Mouse (Mus musculus) kidney, postnatal 25 days (tissue): ENCODE results near the gene Ldhd.

Experiments used
- DNase-seq, 2 experiments: peaks; one replicate each; pipeline ENCODE4 v3.0.0; 2021; ENCODE audit warnings: mixed read lengths in 2 of 2

The Ldhd gene

DNA sequence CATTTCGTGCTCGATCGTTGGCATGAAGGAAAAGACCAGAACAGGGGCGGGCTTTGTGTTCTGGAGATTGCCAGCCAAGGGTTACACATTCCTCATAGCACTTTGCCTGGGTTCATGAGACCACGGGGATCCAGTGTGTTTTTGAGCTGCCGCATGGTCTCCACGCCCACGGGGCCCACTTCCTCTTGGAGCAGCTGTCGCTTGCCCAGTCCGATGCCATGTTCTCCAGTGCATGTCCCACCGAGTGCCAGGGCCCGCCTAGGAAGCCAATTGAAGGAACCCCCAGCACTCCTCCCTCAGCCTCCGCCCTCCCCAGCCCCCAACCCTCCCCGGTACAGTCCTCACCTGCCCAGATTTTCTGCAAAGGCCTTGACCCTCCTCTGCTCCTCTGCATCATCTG, 3.2 kb downstream of the Ldhd start:
- DNase-seq = no peak

DNA sequence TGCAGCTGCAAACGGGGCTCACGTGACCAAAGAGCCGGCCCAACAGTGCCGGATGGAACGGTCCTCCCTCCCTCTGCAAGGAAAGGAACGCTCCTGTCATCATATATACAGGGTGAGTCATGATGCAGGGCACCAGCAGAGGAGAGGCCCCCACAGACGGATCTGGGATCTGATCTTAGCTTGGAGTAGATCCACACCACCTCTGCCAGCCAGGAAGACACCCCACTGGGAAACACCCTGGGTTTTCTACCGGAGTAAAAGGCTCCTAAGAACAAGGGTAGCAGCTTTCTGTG, 3.7 kb downstream of the Ldhd start:
- DNase-seq = no peak

DNA sequence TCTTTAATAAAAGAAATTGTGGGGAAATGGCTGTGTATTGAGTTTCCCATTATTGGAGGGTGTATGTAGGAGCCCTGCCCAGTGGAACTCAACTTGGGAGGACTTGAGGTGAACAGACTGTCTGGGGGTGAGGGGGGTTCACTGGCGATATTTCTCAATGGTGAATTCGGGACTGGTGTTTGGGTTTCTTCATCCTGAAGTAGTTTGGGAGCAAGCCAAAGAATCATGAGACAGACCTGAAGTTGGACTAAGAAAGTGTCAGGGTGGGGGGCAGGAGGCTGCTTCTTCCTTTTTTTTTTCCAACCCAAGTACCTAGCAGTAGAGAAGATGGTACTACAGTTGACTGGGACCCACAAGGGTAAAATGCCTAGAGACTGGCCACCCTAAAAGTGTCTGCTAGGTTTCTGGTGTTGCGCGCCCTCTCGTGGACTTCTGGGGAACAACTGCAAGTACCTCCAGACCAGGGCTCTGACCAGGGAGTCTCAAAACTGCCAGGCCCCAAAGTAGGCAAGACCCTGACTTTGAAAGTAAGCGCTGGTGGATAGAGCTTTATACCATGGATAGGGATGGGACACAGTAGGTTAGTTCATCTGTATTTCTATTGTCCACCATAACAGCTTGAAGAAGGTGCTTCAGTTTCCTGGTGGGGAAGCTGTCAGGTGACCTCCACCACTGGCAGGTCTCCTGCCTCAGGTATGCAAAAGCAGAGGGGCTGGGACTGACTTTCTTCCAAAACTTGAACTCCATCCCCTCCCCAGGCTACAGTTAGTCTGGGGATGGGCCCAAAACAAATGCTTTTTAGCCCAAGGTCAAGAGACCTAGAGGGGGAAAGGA, 4.3 kb downstream of the Ldhd start:
- peak; percentile 75 to 82 for DNase-seq

DNA sequence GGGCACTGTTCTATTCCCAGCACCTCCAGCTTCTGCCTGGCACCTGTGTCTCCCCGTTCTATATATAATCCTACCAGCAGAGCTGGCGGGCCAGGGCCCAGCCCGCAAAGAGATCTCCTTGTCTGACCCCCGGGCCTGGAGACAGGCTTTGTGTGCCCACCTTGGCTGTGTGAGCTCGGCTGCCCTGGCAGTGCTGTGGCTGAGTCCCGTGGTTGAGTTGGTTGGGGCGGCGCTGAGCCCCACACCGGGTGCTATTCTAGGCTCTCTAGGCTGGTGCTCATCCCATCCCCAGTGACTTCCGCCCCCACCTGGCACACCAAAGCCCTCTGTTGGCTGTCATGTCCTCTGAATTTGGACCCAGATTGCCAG, 5.3 kb downstream of the Ldhd start:
- DNase-seq = peak in 1 of 2 experiments; percentile 50

DNA sequence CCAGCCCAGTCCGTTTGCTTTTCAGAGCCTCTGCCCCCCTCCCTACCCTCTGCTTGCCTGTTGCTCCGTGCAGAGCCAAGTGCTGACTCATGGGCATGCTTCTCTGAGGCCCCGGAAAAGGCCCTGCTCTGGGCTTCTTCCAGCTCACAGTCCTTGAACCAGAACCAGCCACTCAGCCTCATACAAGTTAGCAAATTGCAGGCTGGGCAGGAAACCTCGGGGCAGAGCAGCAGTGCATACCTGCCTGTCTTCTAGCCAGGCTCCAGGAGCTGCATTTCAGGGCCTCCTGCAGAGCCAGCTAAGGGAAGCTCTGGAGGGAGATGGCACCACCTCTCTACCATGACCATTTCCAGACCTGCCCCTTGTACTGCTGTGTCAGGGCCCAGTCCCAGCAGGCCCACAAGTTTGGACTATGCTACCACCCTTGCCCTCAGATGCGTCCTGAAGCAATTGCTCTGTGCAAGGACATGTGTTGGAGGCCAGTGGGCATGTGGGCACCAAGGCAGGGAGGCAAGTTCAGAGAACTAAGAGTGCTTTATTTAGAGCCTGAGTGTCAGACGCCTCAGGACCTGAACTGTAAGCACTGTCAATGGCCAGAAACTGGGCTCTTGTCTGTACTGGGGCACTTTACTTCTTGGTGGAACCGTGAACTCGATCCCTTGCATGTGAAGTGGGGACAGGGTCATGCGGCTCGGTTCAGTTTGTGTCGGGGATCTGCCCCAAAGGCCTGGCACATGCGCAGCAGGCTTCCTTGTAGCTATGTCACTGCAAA, 5.9 kb downstream of the Ldhd start:
- peak; percentile 83 to 93 for DNase-seq

DNA sequence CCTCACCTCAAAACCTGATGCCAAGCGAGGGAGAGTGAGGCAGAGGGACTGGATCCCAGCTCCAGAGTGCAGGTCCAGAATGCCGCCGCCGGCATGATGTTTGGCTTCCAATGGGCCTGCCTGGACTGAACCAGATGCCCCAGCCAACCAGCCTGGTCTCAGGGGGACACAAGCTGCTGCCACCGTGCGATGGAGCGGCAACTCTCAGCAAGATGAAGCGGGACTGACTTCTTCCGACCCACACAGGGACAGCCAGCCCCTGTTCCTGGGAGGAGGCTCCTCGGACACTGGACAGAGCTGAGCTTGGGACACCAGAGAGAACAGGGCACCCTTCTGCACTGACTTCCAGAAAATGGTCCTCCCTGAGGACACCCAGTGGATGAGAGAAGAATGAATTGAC, 7.6 kb downstream of the Ldhd start:
- no peak for DNase-seq

DNA sequence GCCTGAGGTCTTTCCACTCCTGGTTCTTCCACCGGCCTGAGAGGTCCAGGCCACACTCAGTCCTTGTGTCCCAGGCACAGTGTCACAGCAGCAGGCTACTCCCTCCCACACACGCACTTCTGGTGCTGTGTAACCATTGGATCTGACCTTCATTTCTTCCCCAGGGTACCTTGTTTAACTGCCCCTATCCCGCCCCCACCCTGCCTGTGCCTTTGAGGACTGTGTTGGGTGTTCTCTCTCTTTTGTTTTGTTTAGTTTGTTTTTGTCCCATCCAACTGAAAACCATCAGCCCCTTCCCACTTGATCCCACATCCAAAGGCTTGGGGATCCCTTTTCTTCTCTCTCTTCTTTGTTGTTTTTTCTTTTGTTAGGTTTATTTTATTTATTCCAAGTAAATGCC, 8.1 kb downstream of the Ldhd start:
- DNase-seq = no peak

DNA sequence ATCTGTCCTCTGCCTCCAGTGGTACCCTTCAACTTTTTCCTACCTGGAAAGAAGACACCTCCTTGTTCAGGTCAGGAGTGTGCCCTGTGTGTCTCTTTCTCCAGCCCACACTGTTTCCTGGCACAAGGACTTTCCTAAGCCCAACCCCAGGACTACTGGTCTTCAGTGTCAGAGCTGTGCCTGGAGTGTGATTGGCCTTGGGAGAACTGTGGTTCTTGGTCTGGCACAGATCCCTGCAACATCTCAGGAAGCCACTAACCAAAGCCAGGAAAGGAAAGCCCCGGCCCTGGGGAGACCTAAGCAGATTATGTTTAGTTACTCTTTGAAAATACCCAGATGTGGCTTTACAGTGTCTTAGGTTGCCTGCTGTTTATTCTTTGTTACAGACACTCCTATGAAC, 10.2 kb downstream of the Ldhd start:
- DNase-seq = peak; percentile 39 to 67

DNA sequence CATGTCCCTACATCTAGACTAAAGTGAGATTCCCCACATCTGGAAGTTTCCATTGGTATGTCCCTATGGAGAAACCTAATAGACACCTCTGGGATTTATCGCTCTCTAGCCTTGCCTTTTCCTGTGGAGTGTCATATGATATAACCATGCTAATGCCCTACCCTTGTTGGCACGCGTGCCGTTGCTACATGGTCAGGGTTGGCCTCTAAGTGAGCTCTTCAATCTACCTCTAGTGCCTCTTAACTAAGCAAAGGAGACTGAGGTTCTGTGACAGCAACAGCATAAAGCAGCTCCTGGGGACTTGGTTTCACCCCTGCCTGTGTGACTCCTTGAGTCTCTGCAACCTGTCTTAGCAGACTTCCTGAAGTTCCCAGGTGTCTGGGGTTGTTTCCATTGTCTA, 11.9 kb downstream of the Ldhd start:
- no peak for DNase-seq

DNA sequence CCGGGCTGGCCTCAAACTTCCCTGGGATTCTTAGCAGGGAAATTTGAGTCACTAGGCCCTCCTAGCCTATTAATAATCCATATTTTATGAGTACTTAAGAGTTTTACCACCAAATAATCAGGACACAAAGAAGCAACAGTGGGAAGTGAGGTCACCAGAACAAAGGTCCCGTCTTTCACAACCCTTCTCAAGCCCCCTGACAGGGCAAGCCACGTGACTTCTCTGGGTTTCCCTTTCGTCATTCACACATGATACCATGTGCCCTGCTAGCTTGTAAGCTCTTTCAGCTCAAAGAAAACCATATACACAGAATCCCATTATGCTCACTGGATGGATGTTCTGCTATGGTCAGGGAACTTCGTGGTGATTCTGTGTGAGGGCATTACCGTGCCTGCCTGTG, 12.4 kb downstream of the Ldhd start:
- no peak for DNase-seq

DNA sequence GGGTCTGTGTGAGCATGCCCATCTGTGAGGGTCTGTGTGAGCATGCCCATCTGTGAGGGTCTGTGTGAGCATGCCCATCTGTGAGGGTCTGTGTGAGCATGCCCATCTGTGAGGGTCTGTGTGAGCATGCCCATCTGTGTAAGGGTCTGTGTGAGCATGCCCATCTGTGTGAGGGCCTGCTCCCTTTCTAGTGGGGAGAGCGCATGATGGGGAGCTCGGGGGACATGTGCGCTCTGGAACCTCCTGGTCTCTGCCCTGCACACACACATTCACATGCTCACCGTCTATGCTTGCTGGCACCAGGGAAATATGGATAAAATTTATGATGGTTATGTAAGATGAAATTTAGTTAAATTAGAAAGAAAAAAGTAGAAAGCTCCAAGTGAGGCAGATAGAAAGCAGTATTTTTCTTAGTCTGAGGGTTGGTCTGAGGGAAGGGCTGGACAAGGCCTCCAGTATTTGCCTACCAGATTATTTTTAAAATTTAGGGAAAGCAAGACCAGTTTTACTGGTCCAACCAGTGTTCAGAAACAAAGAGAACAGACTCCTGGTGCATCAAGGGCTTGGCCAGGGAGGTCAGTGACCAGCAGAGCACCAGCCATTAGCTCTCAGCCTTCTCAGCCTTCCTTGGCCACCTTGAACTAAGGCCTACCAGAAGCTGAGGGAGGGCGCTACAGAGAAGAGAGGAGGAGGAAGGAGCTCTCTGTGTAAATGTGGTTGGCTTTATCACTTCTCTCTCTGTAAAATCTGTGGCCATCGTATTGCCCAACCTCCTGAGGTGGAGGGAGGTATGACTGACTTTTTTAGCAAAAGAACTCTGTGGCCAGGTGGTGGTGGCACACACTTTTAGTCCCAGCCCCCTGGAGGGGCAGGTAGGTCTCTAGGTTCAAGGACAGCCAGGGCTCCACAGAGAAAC, 15.1 kb downstream of the Ldhd start:
- no peak for DNase-seq

DNA sequence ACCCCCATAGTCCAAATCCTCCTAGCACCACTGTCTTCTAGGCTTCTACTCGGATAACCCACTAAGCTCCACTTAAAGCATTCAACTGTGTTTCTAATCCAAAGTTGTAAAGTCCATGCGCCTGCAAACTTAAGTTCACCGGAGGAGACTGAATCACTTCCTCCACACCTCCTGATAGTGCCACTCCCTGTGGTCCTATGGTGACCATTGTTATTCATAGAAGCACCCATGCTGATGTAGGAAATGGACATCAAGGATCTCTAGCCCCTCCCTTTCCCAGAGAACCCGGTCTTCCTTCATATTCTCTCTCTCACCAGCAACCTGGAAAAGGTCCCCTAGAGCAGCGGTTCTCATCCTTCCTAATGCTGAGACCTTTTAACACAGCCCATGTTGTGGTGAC, 17.0 kb downstream of the Ldhd start:
- no peak for DNase-seq

DNA sequence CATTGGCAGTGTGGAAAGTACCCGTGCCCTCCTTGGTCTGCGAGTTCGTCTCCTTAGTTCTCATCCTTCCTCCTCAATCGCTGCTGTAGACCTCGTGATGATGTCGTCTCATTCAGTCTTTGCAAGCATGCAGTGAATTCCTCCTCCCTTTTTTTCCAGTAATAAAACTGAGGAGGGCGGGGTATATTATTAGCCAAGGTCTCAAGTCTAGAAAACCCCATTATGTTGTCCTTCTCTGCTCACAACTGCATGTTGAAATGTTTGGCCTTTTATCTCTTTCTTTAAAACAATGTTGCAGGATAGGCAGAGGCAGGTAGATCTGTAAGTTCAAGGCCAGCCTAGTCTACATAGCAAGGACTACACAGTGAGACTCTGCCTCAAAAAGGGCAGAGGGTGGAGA, 22.8 kb downstream of the Ldhd start:
- DNase-seq = no peak

DNA sequence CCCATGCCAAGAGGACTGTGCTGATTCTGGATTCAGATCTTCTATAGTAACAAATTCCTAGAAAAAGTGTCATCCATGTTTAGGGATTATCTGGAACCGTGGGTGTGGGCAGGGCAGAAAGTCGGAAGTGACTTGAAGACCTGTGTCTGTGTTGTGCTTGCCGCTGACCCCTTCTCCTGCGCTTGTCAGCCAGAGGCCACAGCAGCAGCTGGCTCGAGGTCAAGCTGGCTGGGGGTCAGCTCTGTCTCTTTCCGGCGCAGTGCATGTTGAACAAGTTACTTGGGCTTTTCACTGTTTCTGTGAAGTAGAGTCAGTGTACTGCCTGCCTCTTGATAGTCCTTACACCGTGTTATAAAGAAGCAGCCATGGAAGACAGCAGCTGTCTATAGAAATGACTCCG, 23.2 kb downstream of the Ldhd start:
- DNase-seq = no peak

DNA sequence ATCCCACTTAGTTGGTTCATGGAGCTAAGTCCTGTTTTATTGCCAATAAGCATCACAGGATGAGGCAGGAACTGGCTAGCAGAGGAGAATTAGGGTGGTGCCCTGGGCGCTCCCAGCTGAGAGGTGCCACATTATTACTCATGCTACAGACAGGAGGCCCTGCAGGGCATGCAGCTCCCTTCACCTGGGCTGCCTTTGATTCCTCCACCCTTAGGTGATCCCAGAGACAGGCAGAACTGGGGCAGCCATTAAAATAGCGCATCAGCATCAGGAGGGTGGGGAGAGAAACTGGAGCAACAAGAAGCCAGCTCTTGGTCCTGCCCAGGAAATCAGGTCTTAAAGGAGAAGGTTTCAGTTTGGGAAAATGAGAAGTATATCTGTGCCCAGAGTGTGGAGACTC, 25.2 kb downstream of the Ldhd start:
- no peak for DNase-seq

DNA sequence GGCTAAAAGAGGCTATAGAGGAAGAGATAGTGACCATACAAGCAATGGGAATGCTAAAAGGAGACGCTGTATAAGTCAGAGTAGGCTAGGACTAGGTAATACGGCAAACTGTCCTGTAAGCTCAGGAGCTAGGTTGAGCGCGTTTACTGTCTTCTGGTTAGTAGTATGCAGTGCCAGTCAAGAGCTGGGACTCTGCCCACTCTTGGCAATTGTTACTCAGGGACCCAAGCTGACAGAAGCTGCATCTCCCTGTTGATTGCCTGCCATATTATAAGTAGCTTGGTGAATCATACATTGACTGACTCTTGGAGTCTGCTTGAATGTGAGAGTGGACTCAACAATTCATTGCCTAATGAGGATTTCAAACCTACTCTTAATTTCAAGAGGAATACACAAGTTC, 28.1 kb downstream of the Ldhd start:
- no peak for DNase-seq

DNA sequence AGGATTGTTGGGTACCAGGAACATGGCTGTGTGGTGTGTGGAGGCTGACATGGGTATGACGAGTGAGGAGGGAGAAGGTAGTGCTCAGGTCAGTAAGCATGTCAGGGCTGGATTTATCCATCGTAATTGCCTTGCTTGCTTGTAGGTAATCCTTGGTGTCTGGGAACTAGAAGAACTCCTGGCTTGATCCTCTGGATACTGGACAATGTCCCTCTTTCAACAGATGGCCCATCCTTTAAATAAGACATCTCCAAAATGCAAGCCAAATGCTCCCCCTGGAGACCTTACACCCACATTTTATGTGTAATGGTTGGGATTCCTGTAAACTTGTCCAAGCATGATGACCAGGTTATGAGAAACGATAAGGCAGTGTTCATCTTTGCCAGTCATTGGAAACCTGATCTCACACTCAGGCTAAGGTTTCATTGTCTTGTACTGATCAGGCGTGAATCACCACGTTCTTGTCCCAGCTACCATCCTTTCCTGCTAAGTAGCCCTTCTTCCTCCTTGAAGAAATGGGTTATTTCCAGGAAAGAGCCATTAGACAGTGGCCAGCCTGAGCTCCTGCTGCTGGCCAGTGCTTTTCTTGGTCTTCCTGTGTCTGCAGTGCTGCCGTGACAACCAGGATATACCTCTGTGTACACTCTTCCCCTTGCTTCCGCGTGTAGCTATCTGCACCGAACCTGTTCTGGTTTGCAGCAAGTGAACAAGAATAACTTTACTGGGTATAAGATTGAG, 30.3 kb downstream of the Ldhd start:
- DNase-seq = no peak

DNA sequence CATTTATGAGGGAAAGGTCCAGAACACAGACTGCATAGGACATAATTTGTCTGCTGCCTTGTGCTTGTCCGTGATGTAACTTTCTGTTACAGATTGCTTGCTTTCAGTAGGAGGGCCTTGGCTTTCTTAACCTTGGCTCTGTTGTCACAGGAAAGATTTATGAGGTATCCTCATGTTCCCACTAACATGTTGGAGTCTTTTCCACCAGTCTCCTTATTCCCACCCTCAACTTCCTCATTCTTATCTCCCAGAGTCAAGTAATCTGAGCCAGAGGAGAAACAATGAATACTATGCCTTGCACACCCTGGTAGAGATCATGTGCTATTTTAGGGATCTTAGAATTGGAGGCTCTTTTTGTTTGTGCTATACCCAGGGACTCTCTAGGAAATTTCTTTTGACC, 32.9 kb downstream of the Ldhd start:
- peak in 1 of 2 experiments; percentile 19 for DNase-seq

DNA sequence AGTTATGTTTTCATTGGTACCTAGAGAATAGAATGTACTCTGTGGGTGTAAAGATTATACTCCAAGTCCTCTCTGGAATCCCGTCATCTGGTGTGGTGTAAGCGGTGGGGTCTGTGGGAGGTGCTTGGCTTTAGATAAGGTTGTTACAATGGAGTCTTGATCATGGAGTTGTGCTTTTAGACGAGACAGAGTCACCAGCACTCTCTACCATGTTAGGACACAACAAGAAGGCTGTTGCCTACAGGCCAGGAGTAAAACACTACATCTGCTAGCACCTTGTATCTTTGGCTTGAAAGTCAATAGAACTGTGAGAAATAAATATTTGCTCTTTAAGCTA, 33.7 kb downstream of the Ldhd start:
- DNase-seq = no peak

DNA sequence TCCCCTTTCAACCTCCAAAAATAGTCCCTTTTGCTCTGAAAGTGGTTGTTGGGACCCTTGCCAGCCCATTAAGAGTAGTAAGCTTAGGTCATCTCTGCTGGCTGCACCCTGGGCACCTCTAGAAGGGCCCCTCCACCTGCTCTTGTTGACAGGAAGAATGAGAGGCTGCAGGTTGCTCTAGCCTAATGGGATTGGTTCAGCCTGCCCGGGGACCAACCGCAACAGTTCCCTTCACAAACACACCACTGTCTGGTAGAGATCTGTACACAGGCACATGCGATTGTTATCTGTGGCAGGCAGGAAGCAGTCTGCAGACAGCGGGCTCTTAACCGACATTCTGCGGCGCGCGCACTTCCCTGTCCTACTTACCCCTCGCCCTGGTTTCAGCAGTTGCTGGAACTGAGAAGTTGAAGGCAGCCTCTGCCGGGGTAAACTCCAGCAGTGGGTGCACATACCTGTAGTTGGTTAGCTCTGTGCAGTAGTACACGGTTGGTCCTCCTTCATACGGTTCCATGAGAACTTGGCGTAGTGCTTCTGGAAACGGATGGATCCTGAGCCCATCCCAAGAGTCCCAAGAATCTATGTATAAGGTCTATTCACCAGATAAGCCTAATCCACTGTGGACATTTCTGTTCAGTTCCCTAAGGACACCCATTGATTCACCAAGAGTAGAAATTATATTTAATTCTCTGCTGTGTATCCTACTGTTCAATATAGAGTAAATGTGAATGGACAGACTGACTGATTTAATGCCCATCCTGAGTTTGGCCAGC, 34.3 kb downstream of the Ldhd start:
- peak; percentile 52 to 74 for DNase-seq

DNA sequence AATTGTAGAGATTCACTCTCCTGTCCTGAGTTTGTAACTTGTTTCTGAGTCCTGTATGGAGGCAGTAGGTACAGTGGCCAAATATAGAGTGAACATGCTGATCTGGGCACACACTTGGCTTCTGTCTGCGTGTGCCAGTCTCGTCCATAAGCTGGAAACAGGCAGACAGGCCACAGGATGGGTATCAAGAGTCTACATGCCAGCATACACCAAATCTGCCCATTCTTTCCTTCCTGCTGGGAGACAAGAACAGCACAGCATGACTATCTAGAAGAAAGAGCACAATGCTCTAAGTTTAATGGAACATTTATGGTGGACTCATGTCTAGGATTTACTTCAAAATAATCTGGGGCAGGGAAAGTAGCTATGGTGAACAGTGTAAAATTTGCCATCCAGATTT, 35.2 kb downstream of the Ldhd start:
- DNase-seq = no peak
